Mouse (Mus musculus) heart, postnatal 0 days (tissue): ENCODE measurements around the gene Slc26a9. TPM values are rescaled to one million over a fixed set of nuclear protein-coding genes. Genes with fewer than 3 reads are reported as not detected.

Source experiments
- ATAC-seq: fragments of 200-750 bp; cut with Nextera tagmentation; 2 replicates; pipeline ENCODE4 v1.8.0; 2017; ENCODE audit warnings: low read depth, moderate number of reproducible peaks, moderate library complexity; ENCODE audit not compliant: insufficient read depth
- DNase-seq: peaks from one replicate; pipeline ENCODE4 v3.0.0-alpha.2; 2016; ENCODE audit warnings: low spot score
- H3K27ac ChIP-seq: fragments of 300-500 bp; sonication (generic); 2 replicates; pipeline ENCODE4 v1.5.1; 2014; ENCODE audit warnings: low read depth, mild to moderate bottlenecking
- H3K27me3 ChIP-seq: fragments of 300-500 bp; sonication (generic); 2 replicates; pipeline ENCODE4 v1.6.1; 2014; ENCODE audit warnings: low read length, mixed read lengths; ENCODE audit not compliant: control insufficient read depth, insufficient read depth
- H3K36me3 ChIP-seq: fragments of 300-500 bp; sonication (generic); replicated peaks from 2 replicates; pipeline ENCODE4 v1.6.1; 2014; ENCODE audit warnings: low read length, mixed read lengths; ENCODE audit not compliant: control insufficient read depth, insufficient read depth
- H3K4me1 ChIP-seq: fragments of 300-500 bp; sonication (generic); 2 replicates; pipeline ENCODE4 v1.6.1; 2014; ENCODE audit warnings: antibody characterized with exemption; ENCODE audit not compliant: control insufficient read depth, insufficient read depth
- H3K4me2 ChIP-seq: fragments of 300-500 bp; sonication (generic); 2 replicates; pipeline ENCODE4 v1.6.1; 2014; ENCODE audit warnings: low read depth, mild to moderate bottlenecking, low read length, moderate library complexity
- H3K4me3 ChIP-seq: fragments of 300-500 bp; sonication (generic); 2 replicates; pipeline ENCODE4 v1.5.1; 2014; ENCODE audit warnings: low read depth, low read length
- H3K9ac ChIP-seq: fragments of 300-500 bp; sonication (generic); replicated peaks from 2 replicates; pipeline ENCODE4 v1.6.1; 2014; ENCODE audit warnings: low read depth, low read length, mixed read lengths
- H3K9me3 ChIP-seq: fragments of 300-500 bp; sonication (generic); replicated peaks from 2 replicates; pipeline ENCODE4 v1.6.1; 2016; ENCODE audit warnings: low read length; ENCODE audit not compliant: control insufficient read depth
- CTCF ChIP-seq: IDR thresholded peaks from 2 replicates; pipeline ENCODE4 v1.5.1; 2016; ENCODE audit warnings: antibody characterized with exemption, control low read depth, low read depth
- EP300 ChIP-seq: IDR thresholded peaks from 2 replicates; pipeline ENCODE4 v1.6.1; 2016; ENCODE audit warnings: antibody characterized with exemption, low read depth
- WGBS: fragments of 180-500 bp; shearing (Covaris S2); extraction: QIAGEN DNeasy Blood & Tissue Kit; methylation state at CpG from one replicate; pipeline ENCODE4 v1.1.7; 2014; 5-methylcytosine and 5-hydroxymethylcytosine counted together
- polyA plus RNA-seq: library from polyadenylated mRNA; unstranded; fragments of >200 nt; fragmentation: Nextera tagmentation; extraction: Ambion mirVana; gene quantifications from 2 replicates; pipeline ENCODE4 v1.2.1, GENCODE M21; 2015
- total RNA-seq: library from RNA; depleted of rRNA; stranded (reverse); fragments of >200 nt; gene quantifications from 2 replicates; pipeline ENCODE4 v1.2.3, GENCODE M21; 2014; ENCODE audit warnings: low replicate concordance; rRNA removed

Gene Slc26a9
- total RNA-seq: not detected in 2 replicates
- polyA plus RNA-seq: 0.03 and 0.05 TPM in 2 replicates

GRCm38 (mm10) chr1:131743868-131744464 lies at the start of gene Slc26a9:
TSS of gene Slc26a9 (plus strand) at chr1:131744022.
- H3K27me3 ChIP-seq: 0 out of 2 replicates have a peak, but pooled peaks cover 5% of the 10 kb centered on the region
- H3K9me3 ChIP-seq: no peaks in the 10 kb centered on the region
- ATAC-seq: no peak
- H3K4me3 ChIP-seq: no peak within 1 kb of the TSS
- TF ChIP-seq CTCF (no peak), EP300 (no peak)
- WGBS: 68% methylated on average over 10 of the region's 10 CpGs
- no peak within 1 kb of the TSS for H3K4me2 ChIP-seq
- H3K36me3 ChIP-seq: no peaks in the 10 kb centered on the region
- H3K27ac ChIP-seq: no peak within 1 kb of the TSS
- H3K9ac ChIP-seq: no peak within 1 kb of the TSS
- H3K4me1 ChIP-seq: peaks cover 14% of the 10 kb centered on the region
- no peak for DNase-seq

DNA sequence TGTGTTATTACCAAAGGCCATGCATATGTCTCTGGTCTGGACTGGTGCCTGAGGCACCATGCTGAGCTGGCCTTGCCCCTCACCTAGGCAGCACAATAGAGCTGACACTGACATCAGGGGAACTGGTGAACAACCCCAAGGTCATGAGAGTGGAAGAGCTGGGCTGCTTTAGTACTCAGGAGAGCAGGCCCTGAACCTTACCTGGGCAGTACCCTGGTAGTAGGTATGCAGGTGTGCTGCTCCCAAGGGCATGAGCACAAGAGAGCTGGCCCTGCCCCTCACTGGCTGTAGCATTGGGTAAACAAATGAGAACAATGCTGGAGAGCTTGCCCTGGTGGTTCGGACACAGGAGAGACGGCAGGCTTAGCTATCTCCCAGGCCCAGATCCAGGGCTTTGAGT lies 48.5 kb upstream of the Slc26a9 start:
- no peak overlapping the region for H3K4me3 ChIP-seq
- no peak overlapping the region for H3K4me2 ChIP-seq
- H3K9me3 ChIP-seq: no peaks in the 10 kb centered on the region
- H3K36me3 ChIP-seq: no peaks in the 10 kb centered on the region
- H3K27me3 ChIP-seq: no peaks in the 10 kb centered on the region
- peaks cover 13% of the 10 kb centered on the region for H3K4me1 ChIP-seq
- ATAC-seq (no peak), DNase-seq (no peak)
- no peak overlapping the region for H3K27ac ChIP-seq
- WGBS: 86% methylated on average over 2 of the region's 2 CpGs
- TF ChIP-seq CTCF (no peak), EP300 (no peak)
- no peak overlapping the region for H3K9ac ChIP-seq

- ATAC-seq (peak; percentile 75; the same call in 1 of the 2 replicates), DNase-seq (peak; percentile 66)
- TF ChIP-seq CTCF (no peak), EP300 (no peak)
- no peak overlapping the region for H3K4me2 ChIP-seq
- no peaks in the 10 kb centered on the region for H3K9me3 ChIP-seq
- H3K27me3 ChIP-seq: no peaks in the 10 kb centered on the region
- no peaks in the 10 kb centered on the region for H3K36me3 ChIP-seq
- no peak overlapping the region for H3K9ac ChIP-seq
- H3K4me1 ChIP-seq: peaks cover 7% of the 10 kb centered on the region
- WGBS: 34% methylated on average over 4 of the region's 4 CpGs
- no peak overlapping the region for H3K4me3 ChIP-seq
- peak overlapping the region; percentile 30; the same call in 1 of the 2 replicates for H3K27ac ChIP-seq
Measured at GRCm38 (mm10) chr1:131696325-131696724, 47.5 kb upstream of the Slc26a9 start.

GRCm38 (mm10) chr1:131698770-131699169 lies 45.1 kb upstream of the Slc26a9 start:
- 88% methylated on average over 3 of the region's 3 CpGs for WGBS
- TF ChIP-seq CTCF: no peak
- no peak for TF ChIP-seq EP300

GRCm38 (mm10) chr1:131699642-131700041 lies 44.2 kb upstream of the Slc26a9 start:
- ATAC-seq: no peak
- Histone ChIP-seq H3K9ac (no peak overlapping the region), H3K9me3 (no peaks in the 10 kb centered on the region), H3K27me3 (no peaks in the 10 kb centered on the region), H3K36me3 (no peaks in the 10 kb centered on the region), H3K4me2 (no peak overlapping the region), H3K4me3 (no peak overlapping the region), H3K4me1 (peaks cover 13% of the 10 kb centered on the region), H3K27ac (no peak overlapping the region)
- no peak for TF ChIP-seq EP300
- TF ChIP-seq CTCF: no peak
- 54% methylated on average over 4 of the region's 4 CpGs for WGBS
- DNase-seq: no peak

More at GRCm38 (mm10) chr1:131698770-131699169, 45.1 kb upstream of the Slc26a9 start:
- no peak overlapping the region for H3K9ac ChIP-seq
- no peak overlapping the region for H3K4me3 ChIP-seq
- no peaks in the 10 kb centered on the region for H3K9me3 ChIP-seq
- DNase-seq (no peak), ATAC-seq (no peak)
- H3K4me2 ChIP-seq: no peak overlapping the region
- no peak overlapping the region for H3K27ac ChIP-seq
- no peaks in the 10 kb centered on the region for H3K27me3 ChIP-seq
- peaks cover 13% of the 10 kb centered on the region for H3K4me1 ChIP-seq
- H3K36me3 ChIP-seq: no peaks in the 10 kb centered on the region

DNA sequence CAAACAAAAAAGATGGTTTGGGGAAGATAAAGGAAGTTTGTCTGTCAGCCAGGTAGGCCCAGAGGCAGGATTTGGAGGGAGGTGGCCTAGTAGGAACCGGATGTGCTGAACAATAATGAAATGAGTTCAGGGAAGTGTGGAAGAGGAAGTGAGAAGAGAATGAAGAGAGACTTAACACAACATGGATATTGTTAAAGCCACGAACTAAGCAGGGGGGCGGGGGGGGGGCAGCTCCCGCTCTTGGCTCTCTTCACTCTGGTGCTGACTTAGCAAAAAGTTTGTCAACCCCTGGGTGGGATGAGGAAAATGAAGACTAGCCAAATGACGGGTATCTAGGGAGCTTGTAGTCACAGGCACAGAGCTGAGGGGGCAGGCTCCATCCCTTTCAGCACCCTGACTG lies 43.4 kb upstream of the Slc26a9 start:
- 75% methylated on average over 5 of the region's 5 CpGs for WGBS
- Histone ChIP-seq H3K9ac (no peak overlapping the region), H3K4me3 (no peak overlapping the region), H3K27ac (no peak overlapping the region), H3K4me1 (peaks cover 13% of the 10 kb centered on the region), H3K4me2 (no peak overlapping the region), H3K9me3 (no peaks in the 10 kb centered on the region), H3K27me3 (no peaks in the 10 kb centered on the region), H3K36me3 (no peaks in the 10 kb centered on the region)
- TF ChIP-seq CTCF (no peak), EP300 (no peak)
- ATAC-seq: no peak
- no peak for DNase-seq
